Comparison of ENCODE assay signal across 10 mouse cellular contexts in the genomic region with DNA sequence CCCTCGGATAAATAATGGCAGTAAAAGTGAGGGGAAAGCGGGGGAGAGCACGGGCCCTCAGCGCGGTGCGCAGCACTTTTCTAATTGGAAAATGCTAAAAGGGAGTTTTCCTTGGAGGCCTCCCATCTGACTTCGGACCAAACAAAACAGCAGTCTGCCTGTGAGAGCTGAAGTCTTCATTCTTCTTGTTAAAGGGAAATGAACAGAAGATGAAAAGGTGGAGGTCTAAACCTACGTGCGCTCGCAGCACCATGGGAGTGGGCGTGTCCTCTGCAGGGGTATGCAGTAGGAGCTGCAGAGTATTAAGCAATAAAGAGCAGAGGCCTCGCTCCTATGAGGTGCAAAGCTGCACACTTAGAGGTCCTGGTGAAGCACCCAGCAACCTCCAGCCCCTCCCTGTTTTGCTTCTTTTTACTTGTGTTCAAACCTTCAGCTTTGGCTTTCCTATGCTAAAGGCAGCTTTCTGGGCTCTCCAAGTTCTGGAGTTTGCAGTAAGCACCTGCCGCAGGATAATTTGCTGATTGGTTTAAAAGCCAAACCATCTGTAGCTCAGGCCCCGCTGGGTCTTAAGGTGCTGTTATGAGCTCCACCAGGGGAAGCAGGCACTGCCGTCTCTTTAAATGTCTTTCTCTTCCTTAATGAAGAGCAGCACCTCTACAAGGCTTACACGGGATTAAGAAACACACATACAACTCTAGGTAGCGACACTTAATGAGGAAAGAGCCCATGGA.
A peak's percentile ranks its signal among the peaks of the same experiment; 100 is the strongest.
DNase-seq lines count a peak whose midpoint lies in the region; ATAC-seq and TF ChIP-seq lines count a peak whose summit lies in the region.
"Had no signal": no experiment of that assay in that cellular context is flagged by ENCODE, and none has a peak within 500 bp of the region (broad histone marks: within the 10 kb centered on the region; RNA-seq: fewer than 3 reads in every experiment).

No protein-coding gene starts in this region.

- H3K4me2 ChIP-seq in lung, postnatal 0 days (replicated peaks; ENCODE audit: low read depth, low read length) = peak overlapping the region; percentile 40
- H3K4me2 ChIP-seq in stomach, embryonic 16.5 days (ENCODE audit: low read depth, low read length) = peak overlapping the region; percentile 49

- peak; percentile 26 to 37 for DNase-seq in urinary bladder, adult 18-20 months (ENCODE audit: low spot score in 2 of 2)
- DNase-seq in urinary bladder, adult 2 months (ENCODE audit: low spot score) = no peak
- peak; percentile 27 to 41 for DNase-seq in gastrocnemius, postnatal 36 days
- peak; percentile 18 for DNase-seq in kidney, adult 18-20 months
- DNase-seq in lung, postnatal 0 days (ENCODE audit: low spot score) = peak; percentile 41
- DNase-seq in cerebellum, postnatal 4 days (ENCODE audit: low spot score in 2 of 2) = no peak
- DNase-seq in spleen, postnatal 14 days (ENCODE audit: low spot score in 2 of 2) = no peak

- 39% methylated on average over 17 of the region's 17 CpGs for whole genome bisulfite sequencing in lung, postnatal 0 days
- whole genome bisulfite sequencing in stomach, embryonic 16.5 days = 28% methylated on average over 17 of the region's 17 CpGs

- no peak overlapping the region for H3K9ac ChIP-seq in lung, postnatal 0 days (replicated peaks; ENCODE audit: low read depth)
- 0 out of 2 replicates have a peak overlapping the region, but pooled peaks have one; percentile 36 for H3K9ac ChIP-seq in stomach, embryonic 16.5 days (ENCODE audit: low read length)

- TF ChIP-seq EP300 in lung, postnatal 0 days (IDR thresholded peaks at IDR 0.05) = no peak

- H3K4me3 ChIP-seq in lung, postnatal 0 days (ENCODE audit: low read depth, low read length) = no peak overlapping the region
- peak overlapping the region; percentile 30 for H3K4me3 ChIP-seq in stomach, embryonic 16.5 days (replicated peaks; ENCODE audit: low read length)
- H3K4me3 ChIP-seq: erythroblast, embryonic 14.5 days; megakaryocyte, embryonic 14.5 days had no signal

- no peak overlapping the region for H3K27ac ChIP-seq in lung, postnatal 0 days (ENCODE audit: low read length)
- H3K27ac ChIP-seq in stomach, embryonic 16.5 days (ENCODE audit: low read length) = no peak overlapping the region

- H3K4me1 ChIP-seq in lung, postnatal 0 days (ENCODE audit: insufficient read depth, low read depth, low read length) = no peaks in the 10 kb centered on the region
- peaks cover 6% of the 10 kb centered on the region; the same call in 1 of the 2 replicates for H3K4me1 ChIP-seq in stomach, embryonic 16.5 days (ENCODE audit: control insufficient read depth, insufficient read depth, low read length)

- H3K9me3 ChIP-seq in lung, postnatal 0 days (ENCODE audit: low read length) = no peaks in the 10 kb centered on the region
- no peaks in the 10 kb centered on the region for H3K9me3 ChIP-seq in stomach, embryonic 16.5 days (replicated peaks; ENCODE audit: control insufficient read depth, low read length)

- H3K27me3 ChIP-seq in lung, postnatal 0 days (replicated peaks; ENCODE audit: insufficient read depth, low read length) = no peaks in the 10 kb centered on the region
- no peaks in the 10 kb centered on the region for H3K27me3 ChIP-seq in stomach, embryonic 16.5 days (ENCODE audit: control insufficient read depth, insufficient read depth, low read length)

- no peaks in the 10 kb centered on the region for H3K36me3 ChIP-seq in lung, postnatal 0 days (ENCODE audit: insufficient read depth, low read length)
- no peaks in the 10 kb centered on the region for H3K36me3 ChIP-seq in stomach, embryonic 16.5 days (ENCODE audit: control insufficient read depth, insufficient read depth, low read length)

- intact Hi-C loops in gastrocnemius, postnatal 36 days (cut with DNase I) = no loop called here

- TF ChIP-seq CTCF in lung, postnatal 0 days (IDR thresholded peaks at IDR 0.05) = no peak

- ATAC-seq in lung, postnatal 0 days = peak; percentile 52
- ATAC-seq in stomach, embryonic 16.5 days (ENCODE audit: insufficient read depth, low FRiP score) = peak; percentile 44; the same call in 1 of the 2 replicates

Comparison
In these comparisons a context has a peak if more than half of its experiments do, and no peak if none do; other contexts are left out.
1. DNase-seq: peak in urinary bladder, adult 18-20 months (2 of 2), gastrocnemius, postnatal 36 days (2 of 2), kidney, adult 18-20 months (single experiment) and lung, postnatal 0 days (single experiment); none in urinary bladder, adult 2 months (single experiment), cerebellum, postnatal 4 days (0 of 2) and spleen, postnatal 14 days (0 of 2).